Mouse (Mus musculus) lung, postnatal 14 days (tissue): ENCODE results near the gene Gm21985.
A peak's percentile ranks its signal among the peaks of the same experiment; 100 is the strongest.
"Not testable (repeated sequence)": the region's sequence is repeated elsewhere in the genome, so short reads cannot be mapped to it uniquely, and the experiment has no call there.

Experiments used
- DNase-seq: peaks from one replicate; pipeline ENCODE4 v3.0.0; 2021

Gm21985 gene

GRCm38 (mm10) chr2:112265448-112266241, 469 bp upstream of the Gm21985 start, which contains the start of gene Slc12a6:
Gene Slc12a6, plus strand, starts transcription at chr2:112265825.
- peak; percentile 95 for DNase-seq

DNA sequence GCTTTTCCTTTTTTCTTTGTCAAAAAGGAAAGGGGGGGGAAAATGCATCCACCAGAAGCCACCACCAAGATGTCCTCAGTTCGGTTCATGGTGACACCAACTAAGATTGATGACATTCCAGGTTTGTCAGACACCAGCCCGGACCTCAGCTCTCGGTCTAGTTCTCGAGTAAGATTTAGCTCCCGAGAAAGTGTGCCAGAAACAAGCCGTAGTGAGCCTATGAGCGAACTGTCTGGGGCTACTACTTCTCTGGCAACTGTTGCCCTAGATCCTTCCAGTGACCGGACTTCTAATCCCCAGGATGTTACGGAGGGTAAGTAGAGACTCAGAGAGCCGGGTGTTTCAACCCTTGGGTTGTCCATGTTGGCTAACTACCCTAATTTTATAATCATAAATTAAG, 666 bp downstream of the Gm21985 start:
- DNase-seq, result peak; percentile 9

DNA sequence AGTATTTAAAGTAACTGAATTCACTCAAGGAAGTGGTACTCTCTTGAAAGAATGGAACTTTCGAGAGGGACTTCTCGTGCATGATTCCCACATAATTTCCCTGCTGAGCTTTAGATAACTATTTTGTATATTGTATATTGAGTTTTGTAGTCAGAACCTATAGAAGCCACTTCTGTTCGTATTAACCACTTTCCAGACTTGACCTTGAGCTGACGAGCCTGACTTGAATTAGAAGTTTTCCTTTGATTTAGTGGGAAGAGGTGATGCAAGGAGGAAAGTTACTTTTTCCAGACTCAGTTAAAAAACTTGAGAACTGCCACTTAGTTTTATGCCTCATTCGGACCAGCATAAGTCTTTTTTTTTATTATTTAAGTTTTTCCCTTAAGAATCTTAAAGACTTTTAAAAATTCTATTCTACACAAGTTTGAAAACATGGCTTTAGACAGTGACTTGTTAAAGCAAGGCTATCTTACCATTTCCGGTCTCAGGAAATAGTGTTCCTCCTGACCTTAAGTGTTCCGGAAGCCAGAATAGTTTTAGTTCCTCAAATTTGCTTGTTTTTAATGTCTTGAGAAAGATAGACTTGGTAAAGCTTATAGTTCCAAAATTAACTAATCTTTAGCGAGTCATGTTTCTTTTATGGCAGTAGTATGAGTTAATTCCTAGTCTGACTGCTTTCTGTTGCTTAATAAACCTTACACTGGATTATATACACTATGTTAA, 1.6 kb downstream of the Gm21985 start:
- DNase-seq, result no peak

DNA sequence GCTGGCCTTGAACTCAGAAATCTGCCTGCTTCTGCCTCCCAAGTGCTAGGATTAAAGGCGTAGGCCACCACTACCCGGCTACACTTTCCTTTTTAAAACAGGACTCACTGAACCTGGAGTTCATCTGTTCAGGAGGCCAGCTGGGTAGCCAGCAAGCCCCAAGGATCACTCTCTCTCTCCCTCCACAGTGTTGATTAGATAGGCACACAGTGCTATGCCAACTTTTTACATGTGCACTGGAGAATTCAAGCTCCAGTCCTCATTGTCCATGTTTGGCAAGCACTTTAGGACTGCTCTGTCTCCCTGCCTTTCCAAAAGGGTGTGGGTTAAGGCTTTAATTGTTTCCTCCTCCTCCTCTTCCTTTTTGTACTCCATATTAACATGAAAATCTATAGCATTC, 3.9 kb downstream of the Gm21985 start:
- DNase-seq, result no peak

DNA sequence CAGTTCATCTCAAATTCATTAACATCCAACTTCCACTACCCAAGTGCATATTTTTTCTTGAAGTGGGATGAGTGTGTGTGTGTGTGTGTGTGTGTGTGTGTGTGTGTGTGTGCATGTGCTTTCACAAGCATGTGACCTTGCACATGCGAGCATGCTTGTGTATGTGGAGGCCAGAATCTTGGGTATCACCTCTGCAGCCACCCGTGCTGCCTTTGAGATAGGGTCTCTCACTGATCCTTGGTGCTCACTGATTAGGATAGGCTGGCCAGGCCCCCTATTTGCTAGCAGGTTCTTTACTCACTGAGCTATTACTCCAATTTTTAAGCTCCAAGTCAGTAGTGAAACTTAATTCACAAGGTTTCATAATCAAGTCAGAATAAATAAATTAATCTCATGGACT, 6.8 kb downstream of the Gm21985 start:
- DNase-seq, result no peak

DNA sequence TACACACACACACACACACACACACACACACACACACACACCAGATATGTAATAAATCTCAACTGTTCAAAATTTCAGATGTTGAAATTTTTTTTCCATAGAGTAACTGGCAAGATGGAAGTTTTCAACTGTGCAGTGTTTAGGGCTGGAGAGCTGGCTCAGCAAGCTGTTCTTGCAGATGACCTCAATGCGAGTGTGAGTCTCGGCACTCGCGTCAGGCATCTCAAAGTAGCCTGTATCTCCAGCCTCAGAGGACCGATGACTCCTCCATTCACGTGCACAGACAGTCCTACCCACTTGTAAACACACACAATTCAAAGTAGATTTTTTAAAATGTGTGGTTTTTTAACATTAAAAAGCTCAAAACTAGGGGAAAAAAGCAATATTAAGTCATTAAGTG, 7.4 kb downstream of the Gm21985 start:
- DNase-seq, result no peak

DNA sequence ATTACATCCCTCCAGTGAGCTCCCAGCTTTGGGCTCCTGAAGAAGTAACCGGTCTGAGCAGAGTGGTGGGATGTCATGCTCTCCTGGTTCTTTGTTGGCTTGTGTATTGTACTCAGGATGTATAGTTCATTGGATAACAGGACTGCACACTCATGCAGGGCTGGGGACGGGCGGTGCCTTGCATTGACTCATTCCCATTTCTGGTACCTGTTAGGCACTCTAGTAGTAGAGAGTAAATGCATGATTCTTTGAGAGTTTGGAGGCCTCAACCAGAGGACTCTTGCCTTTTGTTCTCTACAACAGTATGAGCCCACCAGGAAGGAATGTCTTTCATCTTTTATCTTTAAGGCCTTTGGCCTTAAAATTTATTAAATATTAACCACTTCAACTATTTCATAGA, 10.8 kb downstream of the Gm21985 start:
- no peak for DNase-seq

DNA sequence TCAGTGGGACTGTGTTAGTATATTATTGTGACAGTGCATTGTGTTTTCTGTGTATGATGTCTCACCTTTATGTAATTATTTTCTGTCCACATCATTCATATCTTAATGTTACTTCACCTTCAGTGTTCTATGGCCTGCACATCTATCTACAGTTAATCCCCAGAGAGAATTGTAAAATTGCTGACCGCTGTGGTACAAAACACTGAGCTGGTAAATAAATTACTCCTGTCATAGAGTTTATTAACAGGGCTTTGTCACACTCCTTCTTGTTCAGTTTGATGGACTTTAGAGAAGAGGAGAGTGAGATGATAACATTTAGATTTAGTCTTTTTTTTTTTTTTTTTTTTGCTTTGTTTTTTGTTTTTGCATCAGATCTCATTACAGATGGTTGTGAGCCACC, 16.7 kb downstream of the Gm21985 start:
- no peak for DNase-seq

DNA sequence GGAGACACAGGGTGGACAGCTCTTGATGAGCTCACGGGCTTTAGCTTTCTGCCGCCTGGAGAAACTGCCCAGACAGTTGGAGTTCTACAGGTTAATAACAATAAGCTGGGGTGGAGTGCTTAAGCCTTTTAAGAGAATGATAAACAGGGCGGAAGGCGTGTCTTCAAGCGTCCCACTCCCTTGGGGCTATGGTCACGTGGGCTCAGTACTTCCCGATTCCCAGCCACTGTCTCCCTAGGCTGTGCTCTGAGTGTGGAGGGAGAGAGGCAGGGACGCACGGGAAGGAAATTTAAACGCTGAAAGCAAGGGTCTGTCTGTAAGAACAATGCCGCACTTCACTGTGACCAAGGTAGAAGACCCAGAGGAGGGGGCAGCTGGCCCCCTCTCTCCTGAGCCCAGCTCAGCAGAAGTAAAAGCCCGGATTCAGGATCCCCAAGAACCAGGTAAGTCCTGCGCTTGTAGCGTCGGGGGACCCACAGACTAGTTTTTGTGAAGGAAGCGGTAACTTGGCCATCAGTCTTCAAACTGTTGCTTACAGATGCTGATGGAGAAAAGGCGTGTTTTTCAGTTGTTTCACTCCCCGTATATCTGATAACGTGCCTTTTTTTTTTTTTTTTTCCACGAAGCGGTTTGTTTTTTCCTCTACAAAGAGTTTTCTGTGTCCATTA, 18.4 kb downstream of the Gm21985 start:
- DNase-seq, result peak; percentile 67

DNA sequence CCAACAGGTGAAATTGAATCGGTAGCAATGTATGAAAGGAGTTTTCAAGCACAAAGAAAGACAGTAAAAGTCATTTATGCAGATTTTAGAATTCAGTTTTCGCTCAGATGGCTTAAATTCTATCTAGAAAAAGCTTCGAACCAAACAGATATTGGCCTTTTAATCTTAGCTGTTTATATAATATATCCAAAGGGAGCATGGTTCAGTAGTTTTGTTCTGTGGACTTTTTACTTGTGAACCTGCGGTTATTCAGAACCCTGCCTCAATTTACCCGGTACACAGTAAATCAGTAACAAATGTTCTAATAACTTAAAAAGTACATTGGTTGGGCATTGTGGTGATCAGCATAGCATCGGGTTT, 18.9 kb downstream of the Gm21985 start:
- DNase-seq, result no peak

- DNase-seq, result not testable (repeated sequence)
Observed at GRCm38 (mm10) chr2:112286062-112286461, 19.9 kb downstream of the Gm21985 start.

DNA sequence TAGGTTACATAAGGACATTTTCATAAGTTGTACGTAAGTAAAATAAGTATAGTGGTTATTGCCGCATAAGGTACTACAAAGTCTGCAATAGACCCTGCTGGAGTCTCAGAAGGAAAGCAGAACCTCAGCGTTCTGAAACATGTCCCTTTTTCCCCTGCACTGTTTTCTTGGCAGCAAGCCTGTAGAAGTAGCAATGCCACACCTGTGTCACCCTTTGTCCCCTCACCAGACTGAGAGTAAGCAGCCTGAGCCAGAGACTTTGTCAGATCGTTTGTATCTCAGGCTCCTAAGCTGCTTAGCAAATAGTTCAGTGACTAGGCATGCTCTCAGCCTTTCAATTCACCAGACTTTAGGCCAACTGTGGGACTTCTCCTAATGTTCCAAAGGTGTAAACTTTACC, 20.9 kb downstream of the Gm21985 start:
- DNase-seq, result no peak

DNA sequence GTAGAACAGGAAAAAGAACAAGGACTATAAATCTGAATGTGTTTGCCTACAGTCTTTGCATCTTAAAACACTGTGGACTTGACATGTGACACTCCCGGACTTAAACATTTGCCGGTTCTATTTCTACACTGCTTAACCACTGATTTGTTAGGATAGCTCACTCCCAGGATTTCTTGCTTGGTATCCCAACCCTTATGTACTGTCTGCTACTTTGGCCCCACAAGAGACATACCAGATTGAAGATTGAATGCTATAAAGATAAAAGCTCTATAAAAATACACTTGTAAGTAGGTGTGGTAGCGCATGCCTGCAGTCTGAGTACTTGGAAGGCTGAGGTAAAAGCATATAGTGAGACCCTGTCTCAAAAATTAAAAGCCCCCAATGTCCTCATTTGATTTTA, 23.4 kb downstream of the Gm21985 start:
- no peak for DNase-seq

DNA sequence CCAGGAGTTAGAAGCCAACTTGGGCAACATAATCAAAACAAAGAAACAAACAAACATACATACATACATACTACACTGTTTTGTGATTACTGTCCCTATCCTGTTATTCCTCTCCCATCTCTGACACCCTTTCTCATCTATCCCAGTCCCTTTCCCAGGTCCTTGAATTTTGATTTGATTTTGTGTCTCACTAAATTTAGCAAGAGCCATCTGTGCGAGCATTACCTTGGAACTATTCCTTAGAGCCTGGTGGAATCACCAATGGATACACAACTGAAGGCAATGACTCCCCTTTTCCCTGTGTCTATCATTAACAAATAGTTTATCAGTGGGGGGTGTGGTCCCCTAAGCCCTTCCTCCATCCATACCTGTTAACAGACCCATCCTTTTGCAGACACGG, 26.7 kb downstream of the Gm21985 start:
- no peak for DNase-seq

DNA sequence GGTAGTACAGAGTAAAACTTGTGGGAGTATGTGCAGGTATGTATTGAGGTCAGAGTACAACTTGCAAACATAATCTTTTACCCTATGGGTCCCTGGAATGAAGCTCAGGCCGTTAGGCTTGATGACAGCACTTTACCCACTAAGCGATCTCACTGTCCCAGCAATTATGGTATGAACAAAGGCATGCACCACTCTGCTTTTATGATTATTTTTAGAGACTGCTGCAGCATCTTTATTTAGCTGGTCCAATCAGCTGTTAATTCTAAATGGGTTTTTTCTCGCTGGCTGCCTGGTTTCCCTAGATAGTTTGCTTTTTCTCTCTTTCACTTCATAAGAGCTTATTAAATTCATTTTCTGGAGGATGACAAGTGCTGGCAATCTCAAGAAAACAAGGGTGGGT, 30.1 kb downstream of the Gm21985 start:
- DNase-seq, result no peak

- no peak for DNase-seq
Observed at GRCm38 (mm10) chr2:112298221-112298620, 32.1 kb downstream of the Gm21985 start.

- no peak for DNase-seq
Observed at GRCm38 (mm10) chr2:112308671-112309070, 42.6 kb downstream of the Gm21985 start.

DNA sequence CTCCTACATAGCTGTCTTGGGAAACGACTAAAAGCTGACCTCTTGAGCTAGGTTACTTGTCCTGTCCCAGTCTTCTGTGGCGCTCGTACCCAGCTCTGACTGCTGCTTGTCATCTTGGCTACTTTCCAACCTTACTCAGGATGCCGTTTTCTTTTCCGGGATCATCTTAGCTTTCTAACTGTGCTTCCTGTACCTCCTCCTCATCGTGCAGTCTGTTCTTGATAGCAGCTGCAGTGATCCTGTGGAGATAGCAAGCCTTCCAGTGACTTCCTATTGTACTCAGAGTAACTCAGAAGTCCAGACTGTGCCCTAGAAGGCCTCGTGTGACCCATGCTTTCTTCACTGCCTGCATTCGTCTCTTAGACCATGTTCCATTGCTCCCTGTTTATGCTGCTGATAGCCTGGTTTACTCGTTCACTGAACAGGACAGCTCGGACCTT, 43.1 kb downstream of the Gm21985 start:
- peak; percentile 3 for DNase-seq

GRCm38 (mm10) chr2:112315638-112316037, 49.5 kb downstream of the Gm21985 start:
- no peak for DNase-seq

DNA sequence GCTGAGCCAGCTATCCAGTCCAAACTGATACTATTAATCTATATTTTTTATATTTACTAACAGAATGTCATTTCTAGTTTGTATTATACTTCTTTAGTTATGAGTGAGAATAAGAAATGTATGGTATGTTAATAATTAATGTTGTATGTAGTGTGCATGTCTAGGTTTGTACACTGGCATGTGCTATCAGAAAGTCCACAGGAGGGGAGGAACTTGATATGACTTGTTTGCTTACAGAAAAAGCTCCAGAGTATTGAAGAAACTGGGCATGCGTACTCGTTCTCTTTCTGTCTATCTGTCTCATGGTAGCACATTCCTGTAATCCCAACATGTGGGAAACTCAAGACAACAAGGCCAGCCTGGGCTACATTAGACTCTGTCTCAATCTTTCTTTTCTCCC, 52.1 kb downstream of the Gm21985 start:
- no peak for DNase-seq

- DNase-seq, result no peak
Observed at GRCm38 (mm10) chr2:112318905-112319304, 52.8 kb downstream of the Gm21985 start.

DNA sequence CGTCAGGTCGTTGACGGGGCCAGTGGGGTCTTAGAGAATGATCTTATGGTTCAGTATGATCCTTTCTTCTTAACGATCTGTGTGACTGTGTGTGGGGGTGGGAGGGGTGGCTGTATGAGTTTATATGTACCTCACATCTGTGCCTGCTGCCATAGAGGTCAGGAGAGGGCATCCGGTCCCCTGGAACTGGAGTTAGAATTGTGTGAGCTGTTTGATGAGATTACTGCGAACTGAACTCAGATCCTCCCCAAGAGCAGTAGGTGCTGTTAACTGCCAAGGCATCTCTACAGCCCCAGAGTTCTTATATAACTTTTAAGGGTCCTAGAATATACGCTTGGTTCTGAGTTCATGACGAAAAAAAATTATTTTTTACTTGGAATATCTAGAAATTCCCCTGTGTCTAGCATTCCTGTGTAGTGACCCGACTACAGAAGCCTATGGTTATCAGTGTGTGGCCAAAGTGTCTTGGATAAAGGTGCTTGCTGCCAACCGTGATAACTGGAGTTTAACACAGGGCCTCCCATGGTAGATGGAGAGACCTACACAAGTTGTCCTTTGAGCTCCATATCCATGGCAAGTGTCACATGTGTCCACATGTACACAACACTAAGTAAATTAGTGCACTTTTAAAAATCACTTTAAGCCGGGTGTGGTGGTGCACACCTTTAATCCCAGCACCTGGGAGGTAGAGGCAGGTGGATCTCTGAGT, 62.1 kb downstream of the Gm21985 start:
- no peak for DNase-seq
